Mouse (Mus musculus) limb, embryonic 12.5 days (tissue): ENCODE measurements around the gene Gm8773. TPM values are rescaled to one million over a fixed set of nuclear protein-coding genes. Genes with fewer than 3 reads are reported as not detected.

ENCODE experiments used
- ATAC-seq: fragments of 200-750 bp; cut with Nextera tagmentation; 2 replicates; pipeline ENCODE4 v1.8.0; 2017; ENCODE audit warnings: low read depth, moderate TSS enrichment; ENCODE audit not compliant: insufficient number of reproducible peaks, insufficient read depth, low FRiP score, low TSS enrichment
- H3K27ac ChIP-seq: fragments of 300-500 bp; sonication (generic); 2 replicates; pipeline ENCODE4 v1.5.1; 2016; ENCODE audit warnings: mild to moderate bottlenecking, moderate library complexity
- H3K27me3 ChIP-seq: fragments of 300-500 bp; sonication (generic); 2 replicates; pipeline ENCODE4 v1.6.1; 2016; ENCODE audit warnings: mild to moderate bottlenecking, moderate library complexity
- H3K36me3 ChIP-seq: fragments of 300-500 bp; sonication (generic); 2 replicates; pipeline ENCODE4 v1.6.1; 2016; ENCODE audit warnings: mild to moderate bottlenecking, moderate library complexity
- H3K4me1 ChIP-seq: fragments of 300-500 bp; sonication (generic); replicated peaks from 2 replicates; pipeline ENCODE4 v1.6.1; 2016
- H3K4me2 ChIP-seq: fragments of 300-500 bp; sonication (generic); 2 replicates; pipeline ENCODE4 v1.6.1; 2016; ENCODE audit warnings: mild to moderate bottlenecking, moderate library complexity
- H3K4me3 ChIP-seq: fragments of 300-500 bp; sonication (generic); replicated peaks from 2 replicates; pipeline ENCODE4 v1.5.1; 2016; ENCODE audit warnings: mild to moderate bottlenecking
- H3K9ac ChIP-seq: fragments of 300-500 bp; sonication (generic); replicated peaks from 2 replicates; pipeline ENCODE4 v1.6.1; 2016; ENCODE audit warnings: mild to moderate bottlenecking, moderate library complexity
- H3K9me3 ChIP-seq: fragments of 300-500 bp; sonication (generic); 2 replicates; pipeline ENCODE4 v1.6.1; 2016; ENCODE audit warnings: mild to moderate bottlenecking, moderate library complexity
- WGBS: fragments of 180-500 bp; shearing (Covaris S2); methylation state at CpG from one replicate; pipeline ENCODE4 v1.1.7; 2016; 5-methylcytosine and 5-hydroxymethylcytosine counted together
- polyA plus RNA-seq: library from polyadenylated mRNA; unstranded; fragments of >200 nt; fragmentation: Nextera tagmentation; extraction: Ambion mirVana; gene quantifications from 2 replicates; pipeline ENCODE4 v1.2.1, GENCODE M21; 2016

Gm8773 gene
- polyA plus RNA-seq, 1 experiment from 2014 or later = 0.38 TPM

GRCm38 (mm10) chr5:5610540-5610939 lies 36.9 kb downstream of the Gm8773 start:
- ATAC-seq = no peak
- WGBS = 51% methylated on average over 3 of the region's 3 CpGs
- H3K4me2 ChIP-seq = no peak overlapping the region

GRCm38 (mm10) chr5:5618329-5618728 lies 44.7 kb downstream of the Gm8773 start:
- no peaks in the 10 kb centered on the region for H3K27me3 ChIP-seq

More at GRCm38 (mm10) chr5:5610540-5610939, 36.9 kb downstream of the Gm8773 start:
- Histone ChIP-seq H3K27me3 (no peaks in the 10 kb centered on the region), H3K27ac (no peak overlapping the region), H3K4me3 (no peak overlapping the region), H3K36me3 (no peaks in the 10 kb centered on the region), H3K4me1 (no peaks in the 10 kb centered on the region), H3K9ac (no peak overlapping the region), H3K9me3 (no peaks in the 10 kb centered on the region)

GRCm38 (mm10) chr5:5625491-5625890 lies 51.9 kb downstream of the Gm8773 start:
- Histone ChIP-seq H3K4me2 (no peak overlapping the region), H3K27ac (no peak overlapping the region), H3K9me3 (no peaks in the 10 kb centered on the region), H3K4me3 (no peak overlapping the region), H3K36me3 (no peaks in the 10 kb centered on the region), H3K4me1 (no peaks in the 10 kb centered on the region), H3K9ac (no peak overlapping the region), H3K27me3 (no peaks in the 10 kb centered on the region)
- no peak for ATAC-seq
- WGBS = 66% methylated on average over 3 of the region's 3 CpGs

More at GRCm38 (mm10) chr5:5618329-5618728, 44.7 kb downstream of the Gm8773 start:
- H3K4me1 ChIP-seq = no peaks in the 10 kb centered on the region
- H3K4me3 ChIP-seq = no peak overlapping the region
- no peak overlapping the region for H3K4me2 ChIP-seq
- no peak overlapping the region for H3K27ac ChIP-seq
- H3K36me3 ChIP-seq = no peaks in the 10 kb centered on the region
- ATAC-seq = no peak
- WGBS = 65% methylated on average over 4 of the region's 4 CpGs
- H3K9me3 ChIP-seq = no peaks in the 10 kb centered on the region
- H3K9ac ChIP-seq = no peak overlapping the region

Other genes with a start within 250 kb of the Gm8773 start
- gene Cdk14, start 153.5 kb upstream of the Gm8773 start, polyA plus RNA-seq = 25.7 and 27.6 TPM in 2 replicates
- gene 1700015F17Rik, start 94.7 kb upstream of the Gm8773 start, polyA plus RNA-seq = not detected in 2 replicates
- 21.6 and 23.6 TPM in 2 replicates for gene Cldn12, start 58.8 kb upstream of the Gm8773 start, polyA plus RNA-seq
- 34.8 and 35.3 TPM in 2 replicates for gene Gtpbp10, start 14.3 kb upstream of the Gm8773 start, polyA plus RNA-seq
- gene Cfap69, start 90.4 kb downstream of the Gm8773 start, polyA plus RNA-seq = 2.2 and 4.2 TPM in 2 replicates
- 7.7 and 7.9 TPM in 2 replicates for gene Steap2, start 120.8 kb downstream of the Gm8773 start, polyA plus RNA-seq
- 3.9 and 4.0 TPM in 2 replicates for gene Steap1, start 175.5 kb downstream of the Gm8773 start, polyA plus RNA-seq